Mouse (Mus musculus) thymus, adult 2 months (tissue): ENCODE results near the gene Mydgf. TPM values are rescaled to one million over a fixed set of nuclear protein-coding genes. Genes with fewer than 3 reads are reported as not detected.
A peak's percentile ranks its signal among the peaks of the same experiment; 100 is the strongest.

Experiments used
- DNase-seq: peaks from one replicate; pipeline ENCODE4 v3.0.0; 2021
- H3K27ac ChIP-seq: fragments of 200-500 bp; 2 replicates; pipeline ENCODE4 v1.5.1; 2012; ENCODE audit warnings: low read length, control low read depth; ENCODE audit not compliant: control insufficient read depth, insufficient read depth
- H3K27me3 ChIP-seq: fragments of 200-500 bp; 2 replicates; pipeline ENCODE4 v1.6.1; 2012; ENCODE audit warnings: mild to moderate bottlenecking, low read length, moderate library complexity, mixed read lengths; ENCODE audit not compliant: control insufficient read depth, insufficient read depth
- H3K36me3 ChIP-seq: fragments of 200-500 bp; 2 replicates; pipeline ENCODE4 v1.6.1; 2012; ENCODE audit warnings: mild to moderate bottlenecking, low read length, moderate library complexity; ENCODE audit not compliant: control insufficient read depth, insufficient read depth
- H3K4me1 ChIP-seq: fragments of 200-500 bp; replicated peaks from 2 replicates; pipeline ENCODE4 v1.6.1; 2012; ENCODE audit warnings: low read length; ENCODE audit not compliant: control insufficient read depth, insufficient read depth
- H3K4me3 ChIP-seq: fragments of 200-500 bp; 2 replicates; pipeline ENCODE4 v1.5.1; 2012; ENCODE audit warnings: mild to moderate bottlenecking, low read length, control low read depth, moderate library complexity; ENCODE audit not compliant: control insufficient read depth, insufficient read depth
- CTCF ChIP-seq: fragments of 200-500 bp; IDR thresholded peaks from 2 replicates; pipeline ENCODE4 v1.5.1; 2012; ENCODE audit warnings: mild to moderate bottlenecking, control low read depth, low read length, moderate library complexity, borderline replicate concordance; ENCODE audit not compliant: control insufficient read depth, poor library complexity, insufficient read depth; ENCODE audit errors: extremely low read depth
- POLR2A ChIP-seq: fragments of 200-500 bp; IDR thresholded peaks from 2 replicates; pipeline ENCODE4 v1.6.1; 2012; ENCODE audit warnings: mild to moderate bottlenecking, low read length, control low read depth, moderate library complexity; ENCODE audit not compliant: control insufficient read depth, poor library complexity, insufficient read depth; ENCODE audit errors: extremely low read depth
- WGBS: fragments of 180-500 bp; shearing (Covaris S2); methylation state at CpG from one replicate; pipeline ENCODE4 v1.1.7; 2018; 5-methylcytosine and 5-hydroxymethylcytosine counted together
- polyA plus RNA-seq: library from polyadenylated mRNA; depleted of rRNA; stranded (reverse); fragments of >200 nt; gene quantifications from 2 replicates; pipeline ENCODE4 v1.2.3, GENCODE M21; 2012

The Mydgf gene
- polyA plus RNA-seq, 1 experiment: 62.3 TPM

- no peak for DNase-seq
- whole genome bisulfite sequencing: 6% methylated on average over 14 of the region's 14 CpGs
- Histone ChIP-seq H3K27me3 (no peaks in the 10 kb centered on the region), H3K27ac (no peak overlapping the region), H3K36me3 (peaks cover 5% of the 10 kb centered on the region; the same call in 1 of the 2 replicates), H3K4me1 (peaks cover 8% of the 10 kb centered on the region), H3K4me3 (peak overlapping the region; percentile 68)
- TF ChIP-seq CTCF: no peak
- no peak for TF ChIP-seq POLR2A
These were observed 604 bp downstream of the Mydgf start for GRCm38 (mm10) chr17:56182975-56183657.

- no peak for DNase-seq
- H3K4me1 ChIP-seq: no peaks in the 10 kb centered on the region
- no peaks in the 10 kb centered on the region for H3K27me3 ChIP-seq
- WGBS: 99% methylated on average over 3 of the region's 3 CpGs
- TF ChIP-seq POLR2A (no peak), CTCF (no peak)
- H3K4me3 ChIP-seq: no peak overlapping the region
- peaks cover 25% of the 10 kb centered on the region for H3K36me3 ChIP-seq
- no peak overlapping the region for H3K27ac ChIP-seq
These were observed 8.3 kb downstream of the Mydgf start for GRCm38 (mm10) chr17:56175416-56175815.

- no peak overlapping the region for H3K4me3 ChIP-seq
- no peak for TF ChIP-seq POLR2A
- TF ChIP-seq CTCF: no peak
- peaks cover 20% of the 10 kb centered on the region for H3K36me3 ChIP-seq
- no peak overlapping the region for H3K27ac ChIP-seq
- H3K4me1 ChIP-seq: peaks cover 5% of the 10 kb centered on the region; the same call in 1 of the 2 replicates
- 81% methylated on average over 10 of the region's 10 CpGs for WGBS
- DNase-seq: no peak
- H3K27me3 ChIP-seq: no peaks in the 10 kb centered on the region
These were observed 10.2 kb downstream of the Mydgf start for GRCm38 (mm10) chr17:56173401-56174046.

- Histone ChIP-seq H3K4me1 (peaks cover 5% of the 10 kb centered on the region; the same call in 1 of the 2 replicates), H3K27me3 (no peaks in the 10 kb centered on the region), H3K4me3 (no peak overlapping the region), H3K27ac (no peak overlapping the region), H3K36me3 (peaks cover 9% of the 10 kb centered on the region; the same call in 1 of the 2 replicates)
- DNase-seq: no peak
- 97% methylated on average over 17 of the region's 17 CpGs for WGBS
- no peak for TF ChIP-seq POLR2A
- TF ChIP-seq CTCF: no peak
These were observed 11.8 kb downstream of the Mydgf start for GRCm38 (mm10) chr17:56171881-56172280.

DNA sequence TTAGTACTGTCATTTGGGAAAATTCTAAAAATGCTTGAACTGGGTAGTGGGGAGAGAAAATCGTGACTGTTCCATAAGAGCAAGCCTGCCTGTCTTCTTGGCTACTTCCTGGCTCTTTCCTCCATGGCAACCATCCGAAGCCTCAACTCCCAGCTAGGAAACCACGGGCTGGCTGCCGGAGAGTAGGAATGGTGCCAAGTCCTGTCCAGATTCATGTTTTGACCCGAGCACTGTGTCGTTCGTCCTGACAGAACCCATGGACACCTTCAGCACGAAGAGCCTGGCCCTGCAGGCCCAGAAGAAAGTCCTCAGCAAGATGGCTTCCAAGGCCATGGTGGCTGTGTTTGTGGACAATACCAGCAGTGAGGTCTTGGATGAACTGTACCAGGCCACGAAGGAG, 12.3 kb downstream of the Mydgf start:
- H3K4me1 ChIP-seq: peaks cover 5% of the 10 kb centered on the region; the same call in 1 of the 2 replicates
- H3K27me3 ChIP-seq: no peaks in the 10 kb centered on the region
- no peak for DNase-seq
- no peak overlapping the region for H3K27ac ChIP-seq
- TF ChIP-seq CTCF (no peak), POLR2A (no peak)
- WGBS: 90% methylated on average over 9 of the region's 9 CpGs
- H3K36me3 ChIP-seq: peaks cover 7% of the 10 kb centered on the region; the same call in 1 of the 2 replicates
- no peak overlapping the region for H3K4me3 ChIP-seq

DNA sequence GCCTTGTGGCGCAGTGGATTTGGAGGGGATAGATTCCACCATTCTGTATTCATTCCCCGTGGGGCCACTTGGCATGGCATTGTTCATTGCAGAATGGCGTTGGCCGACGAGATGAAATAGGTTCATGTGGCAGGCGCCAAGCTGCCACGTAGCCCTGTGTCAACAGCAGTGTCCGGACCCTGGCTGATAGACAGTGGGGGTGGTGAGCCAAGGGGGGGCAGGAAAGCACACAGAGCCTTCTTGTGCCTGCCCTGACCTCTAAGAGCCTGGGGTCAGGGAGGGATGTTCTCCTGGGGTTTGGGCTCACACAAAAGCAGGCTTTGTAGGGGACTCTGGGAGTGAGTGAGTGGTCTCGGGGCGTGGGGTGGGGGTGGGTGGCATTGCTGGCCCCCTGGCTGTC, 13.1 kb downstream of the Mydgf start:
- Histone ChIP-seq H3K27ac (no peak overlapping the region), H3K27me3 (no peaks in the 10 kb centered on the region), H3K4me3 (no peak overlapping the region), H3K4me1 (peaks cover 5% of the 10 kb centered on the region; the same call in 1 of the 2 replicates), H3K36me3 (peaks cover 4% of the 10 kb centered on the region; the same call in 1 of the 2 replicates)
- TF ChIP-seq POLR2A (no peak), CTCF (no peak)
- 94% methylated on average over 10 of the region's 10 CpGs for WGBS
- DNase-seq: no peak

DNA sequence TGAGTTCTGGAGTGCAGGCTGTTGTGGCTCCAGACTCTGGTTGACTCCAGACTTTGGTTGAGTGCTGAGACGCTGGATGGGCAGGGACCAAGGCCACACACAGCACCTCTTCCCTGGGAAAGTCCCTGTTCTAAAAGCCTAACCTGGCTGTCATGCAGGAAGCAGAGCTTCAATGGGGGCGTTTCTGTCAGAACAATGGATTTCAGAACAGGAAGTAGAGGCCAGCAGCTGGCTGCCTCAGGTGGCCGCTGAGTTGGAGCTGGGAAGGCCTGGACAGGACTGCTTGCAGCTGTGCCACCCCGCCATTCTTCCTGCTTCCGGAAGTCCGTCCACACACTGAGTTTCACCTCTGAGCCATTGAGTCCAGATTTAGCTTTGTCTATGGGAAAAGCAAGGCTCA, 13.9 kb downstream of the Mydgf start:
- TF ChIP-seq POLR2A (no peak), CTCF (no peak)
- no peak overlapping the region for H3K27ac ChIP-seq
- no peak overlapping the region for H3K4me3 ChIP-seq
- no peaks in the 10 kb centered on the region for H3K27me3 ChIP-seq
- DNase-seq: no peak
- H3K4me1 ChIP-seq: peaks cover 5% of the 10 kb centered on the region
- 73% methylated on average over 6 of the region's 6 CpGs for WGBS
- peaks cover 4% of the 10 kb centered on the region; the same call in 1 of the 2 replicates for H3K36me3 ChIP-seq
